10 mouse cellular contexts compared by ENCODE assay signal in genomic region chrX:36352446-36352845, GRCm38 (mm10). TPM values are rescaled to one million over a fixed set of nuclear protein-coding genes. Genes with fewer than 3 reads are reported as not detected.
DNase-seq lines count a peak whose midpoint lies in the region; ATAC-seq and TF ChIP-seq lines count a peak whose summit lies in the region.
"Had no signal": no experiment of that assay in that cellular context is flagged by ENCODE, and none has a peak within 500 bp of the region (broad histone marks: within the 10 kb centered on the region; RNA-seq: fewer than 3 reads in every experiment).

No protein-coding gene starts in this region.

- ATAC-seq in cerebellum, adult (ENCODE audit: insufficient number of reproducible peaks, low FRiP score, low TSS enrichment): no peak
- no peak for ATAC-seq in Patski

- POLR2A ChIA-PET in Patski (lab: Charles Lee): no interaction called here

- in situ Hi-C loops in Patski (cut with MboI; ENCODE audit: low pct_unique_long_range_greater_than_20kb): no loop called here

- H3K27me3 ChIP-seq in Patski: peaks cover 53% of the 10 kb centered on the region
- H3K27me3 ChIP-seq: liver, embryonic 13.5 days had no signal

- CTCF ChIA-PET in Patski (lab: Charles Lee): interaction anchor here (1.3 to 1.7 kb wide), 2 partner anchors 41 to 77 kb away, joined by 4 read pairs; no protein-coding TSS in a partner anchor

- DNase-seq in cerebellum, adult 11 months: peak; percentile 23
- peak; percentile 6 to 15 for DNase-seq in left cerebral cortex, adult 18-20 months (ENCODE audit: low spot score in 2 of 2)
- DNase-seq in left cerebral cortex, adult 8-10 months (ENCODE audit: low spot score in 2 of 2): no peak
- no peak for DNase-seq in Patski (ENCODE audit: low read depth, low spot score)
- DNase-seq in layer of hippocampus, adult 9-10 months (ENCODE audit: low spot score): peak; percentile 18
- no peak for DNase-seq in spleen, postnatal 14 days (ENCODE audit: low spot score in 2 of 2)
- no peak for DNase-seq in T-cell, adult 2 months (ENCODE audit: low spot score)
- DNase-seq: liver, embryonic 13.5 days had no signal

- peak; percentile 28 for TF ChIP-seq CTCF in Patski (IDR thresholded peaks at IDR 0.05)

RNA-seq across cellular contexts. Expression of gene Lonrf3, which starts 24.3 kb away (rescaled TPM):
- total RNA-seq in left cerebral cortex, adult 18-20 months (2021): 10 to 100 TPM; 17.5 to 24.4 TPM
- total RNA-seq in left cerebral cortex, adult 8-10 months (2022): 10 to 100 TPM; 13.7 to 15.4 (median 14.7) TPM
- polyA plus RNA-seq in Patski (2021): 0.22 TPM

RNA-seq across cellular contexts. Expression of gene Gm6268, which starts 48.6 kb away (rescaled TPM):
- total RNA-seq in left cerebral cortex, adult 18-20 months (2021): not detected
- not detected for total RNA-seq in left cerebral cortex, adult 8-10 months (2022)
- not detected for polyA plus RNA-seq in Patski (2021)
- total RNA-seq: ES-E14 had no signal
- polyA plus RNA-seq: liver, embryonic 13.5 days had no signal

Comparison
In these comparisons a context has a peak if more than half of its experiments do, and no peak if none do; other contexts are left out.
1. DNase-seq: peak in cerebellum, adult 11 months (single experiment), left cerebral cortex, adult 18-20 months (2 of 2) and layer of hippocampus, adult 9-10 months (single experiment); none in left cerebral cortex, adult 8-10 months (0 of 2), Patski (single experiment), spleen, postnatal 14 days (0 of 2) and T-cell, adult 2 months (single experiment).